Mouse (Mus musculus) left cerebral cortex, postnatal 14 days (tissue): ENCODE measurements at regions not wholly inside any gene's neighbourhood (a gene's known extent, or its start where the extent isn't known, plus 50 kb on each side); places are given as distances from the start of the nearest gene placed in this dataset.

ENCODE experiments used
- DNase-seq, 2 experiments: peaks; one replicate each; pipeline ENCODE4 v3.0.0; 2021 to 2022; ENCODE audit warnings: low spot score in 2 of 2, mixed read lengths in 1 of 2
- intact Hi-C: fragments of 180-260 bp; cut with DNase I; formaldehyde crosslinking; loops from one replicate; pipeline ENCODE4 v1.15.1; 2025

GRCm38 (mm10) chr10:96756355-96757084, 139.7 kb downstream of the Btg1 start:
- DNase-seq, result no peak
- intact Hi-C loops, result no loop called here

- intact Hi-C loops, result no loop called here
- no peak for DNase-seq
Observed at GRCm38 (mm10) chr10:96757311-96757710, 140.5 kb downstream of the Btg1 start.

- DNase-seq, result no peak
- intact Hi-C loops, result no loop called here
Observed at GRCm38 (mm10) chr10:96761601-96762000, 144.8 kb downstream of the Btg1 start.

GRCm38 (mm10) chr10:96765626-96766025, 148.8 kb downstream of the Btg1 start:
- intact Hi-C loops, result no loop called here
- DNase-seq, result no peak

- DNase-seq, result no peak
- intact Hi-C loops, result no loop called here
Observed at GRCm38 (mm10) chr10:96778220-96778619, 161.4 kb downstream of the Btg1 start.

GRCm38 (mm10) chr10:96783966-96784365, 167.2 kb downstream of the Btg1 start:
- intact Hi-C loops, result no loop called here
- no peak for DNase-seq

- intact Hi-C loops, result no loop called here
- no peak for DNase-seq
Observed at GRCm38 (mm10) chr10:96786903-96787571, 170.2 kb downstream of the Btg1 start.

GRCm38 (mm10) chr10:96787572-96787946, 170.8 kb downstream of the Btg1 start:
- DNase-seq, result no peak
- intact Hi-C loops, result no loop called here

- intact Hi-C loops, result no loop called here
- no peak for DNase-seq
Observed at GRCm38 (mm10) chr10:96788352-96789016, 171.7 kb downstream of the Btg1 start.

- no peak for DNase-seq
- intact Hi-C loops, result no loop called here
Observed at GRCm38 (mm10) chr10:96797116-96797515, 180.3 kb downstream of the Btg1 start.

- intact Hi-C loops, result no loop called here
- DNase-seq, result no peak
Observed at GRCm38 (mm10) chr10:96800801-96801200, 184.0 kb downstream of the Btg1 start.

- intact Hi-C loops, result no loop called here
- DNase-seq, result no peak
Observed at GRCm38 (mm10) chr10:96804030-96804784, 187.4 kb downstream of the Btg1 start.

GRCm38 (mm10) chr10:96806579-96806978, 189.8 kb downstream of the Btg1 start:
- intact Hi-C loops, result no loop called here
- no peak for DNase-seq

- intact Hi-C loops, result no loop called here
- no peak for DNase-seq
Observed at GRCm38 (mm10) chr10:96821852-96822251, 205.0 kb downstream of the Btg1 start.

GRCm38 (mm10) chr10:96822344-96823335, 205.8 kb downstream of the Btg1 start:
- intact Hi-C loops, result no loop called here
- DNase-seq, result no peak

GRCm38 (mm10) chr10:96826234-96826788, 209.5 kb downstream of the Btg1 start:
- DNase-seq, result no peak

GRCm38 (mm10) chr10:96827971-96828370, 211.2 kb downstream of the Btg1 start:
- intact Hi-C loops, result no loop called here
- no peak for DNase-seq

More at GRCm38 (mm10) chr10:96826234-96826788, 209.5 kb downstream of the Btg1 start:
- intact Hi-C loops, result no loop called here

GRCm38 (mm10) chr10:96828581-96829246, 211.9 kb downstream of the Btg1 start:
- no peak for DNase-seq
- intact Hi-C loops, result no loop called here
